Comparison of ENCODE assay signal across 7 mouse cellular contexts in genomic region chr3:144721077-144721859, GRCm38 (mm10). TPM values are rescaled to one million over a fixed set of nuclear protein-coding genes. Genes with fewer than 3 reads are reported as not detected.
DNase-seq lines count a peak whose midpoint lies in the region; ATAC-seq and TF ChIP-seq lines count a peak whose summit lies in the region.

No protein-coding gene starts in this region.

- TF ChIP-seq POLR2A in lung, adult 2 months (IDR thresholded peaks at IDR 0.05; ENCODE audit: borderline replicate concordance, extremely low read depth, low read depth, low read length), result no peak

- ATAC-seq in lung, embryonic 16.5 days (ENCODE audit: low read depth), result no peak
- ATAC-seq in erythroid progenitor cell, adult 5-6 weeks (replicated peaks; ENCODE audit: low FRiP score, poor library complexity, severe bottlenecking), result 0 out of 2 replicates have a peak, but pooled peaks have one; percentile 13
- ATAC-seq in limb, embryonic 11.5 days (ENCODE audit: insufficient number of reproducible peaks, low FRiP score, low TSS enrichment, low read depth), result no peak
- peak; percentile 0; the same call in 1 of the 2 replicates for ATAC-seq in neural tube, embryonic 14.5 days (ENCODE audit: low read depth)
- ATAC-seq in frontal cortex, adult (ENCODE audit: low TSS enrichment), result no peak

- WGBS in lung, embryonic 16.5 days, result 86% methylated on average over 10 of the region's 10 CpGs
- 81% methylated on average over 10 of the region's 10 CpGs for WGBS in lung, adult 2 months
- 77% methylated on average over 10 of the region's 10 CpGs for WGBS in limb, embryonic 11.5 days
- WGBS in neural tube, embryonic 14.5 days, result 78% methylated on average over 10 of the region's 10 CpGs

- no peaks in the 10 kb centered on the region for H3K36me3 ChIP-seq in lung, embryonic 16.5 days (ENCODE audit: control insufficient read depth, insufficient read depth, low read length)
- H3K36me3 ChIP-seq in limb, embryonic 11.5 days (ENCODE audit: control insufficient read depth, insufficient read depth, low read length), result no peaks in the 10 kb centered on the region
- H3K36me3 ChIP-seq in neural tube, embryonic 14.5 days (ENCODE audit: control insufficient read depth, insufficient read depth, low read length), result no peaks in the 10 kb centered on the region

- DNase-seq in lung, adult 2 months, result no peak
- no peak for DNase-seq in limb, embryonic 11.5 days (ENCODE audit: low spot score)
- DNase-seq in ovary, postnatal 14 days (ENCODE audit: low spot score), result no peak

- peaks cover 14% of the 10 kb centered on the region for H3K4me1 ChIP-seq in lung, embryonic 16.5 days (replicated peaks; ENCODE audit: control insufficient read depth, insufficient read depth, low read length)
- H3K4me1 ChIP-seq in lung, adult 2 months (ENCODE audit: control insufficient read depth, insufficient read depth, low read length), result peaks cover 10% of the 10 kb centered on the region
- peaks cover 13% of the 10 kb centered on the region for H3K4me1 ChIP-seq in limb, embryonic 11.5 days (ENCODE audit: control insufficient read depth, insufficient read depth, low read length)
- peaks cover 18% of the 10 kb centered on the region for H3K4me1 ChIP-seq in neural tube, embryonic 14.5 days (ENCODE audit: control insufficient read depth, insufficient read depth, low read length)

- H3K9ac ChIP-seq in lung, embryonic 16.5 days (ENCODE audit: low read length), result no peak overlapping the region; the same call in 1 of the 2 replicates
- no peak overlapping the region for H3K9ac ChIP-seq in limb, embryonic 11.5 days (ENCODE audit: low read length)
- H3K9ac ChIP-seq in neural tube, embryonic 14.5 days (replicated peaks; ENCODE audit: low read depth, low read length), result no peak overlapping the region

- peak overlapping the region; percentile 63 for H3K4me2 ChIP-seq in lung, embryonic 16.5 days (ENCODE audit: low read depth, low read length)
- H3K4me2 ChIP-seq in limb, embryonic 11.5 days (ENCODE audit: low read depth, severe bottlenecking), result peak overlapping the region; percentile 42
- H3K4me2 ChIP-seq in neural tube, embryonic 14.5 days (ENCODE audit: low read depth, low read length), result peak overlapping the region; percentile 40

- H3K4me3 ChIP-seq in lung, embryonic 16.5 days (ENCODE audit: low read length), result no peak overlapping the region
- H3K4me3 ChIP-seq in lung, adult 2 months (replicated peaks; ENCODE audit: extremely low read depth, low read depth, low read length), result no peak overlapping the region
- peak overlapping the region; percentile 80 for H3K4me3 ChIP-seq in limb, embryonic 11.5 days (ENCODE audit: low read depth, low read length)
- no peak overlapping the region for H3K4me3 ChIP-seq in neural tube, embryonic 14.5 days (ENCODE audit: low read depth, low read length)

- H3K9me3 ChIP-seq in lung, embryonic 16.5 days (ENCODE audit: control insufficient read depth, low read length), result no peaks in the 10 kb centered on the region
- H3K9me3 ChIP-seq in limb, embryonic 11.5 days (ENCODE audit: control insufficient read depth, low read length), result no peaks in the 10 kb centered on the region
- no peaks in the 10 kb centered on the region for H3K9me3 ChIP-seq in neural tube, embryonic 14.5 days (ENCODE audit: control insufficient read depth, low read length)

- H3K27ac ChIP-seq in lung, embryonic 16.5 days (ENCODE audit: low read length), result no peak overlapping the region
- H3K27ac ChIP-seq in limb, embryonic 11.5 days (replicated peaks; ENCODE audit: low read depth, low read length), result no peak overlapping the region
- no peak overlapping the region for H3K27ac ChIP-seq in neural tube, embryonic 14.5 days (ENCODE audit: low read depth, low read length)

- no peak for TF ChIP-seq CTCF in lung, adult 2 months (IDR thresholded peaks at IDR 0.05; ENCODE audit: insufficient read depth, low read length)

- no peaks in the 10 kb centered on the region for H3K27me3 ChIP-seq in lung, embryonic 16.5 days (ENCODE audit: control insufficient read depth, insufficient read depth, low read depth, low read length)
- no peaks in the 10 kb centered on the region for H3K27me3 ChIP-seq in limb, embryonic 11.5 days (ENCODE audit: control insufficient read depth, insufficient read depth, low read length)
- no peaks in the 10 kb centered on the region; the same call in 1 of the 2 replicates for H3K27me3 ChIP-seq in neural tube, embryonic 14.5 days (ENCODE audit: control insufficient read depth, insufficient read depth, low read length)

RNA-seq across cellular contexts. Expression of gene Sh3glb1, which starts 1.1 kb away (rescaled TPM):
- polyA plus RNA-seq in lung, embryonic 16.5 days (2015; fragmentation: Nextera tagmentation; extraction: Ambion mirVana), result 106 and 119 TPM in 2 replicates
- 26.2 and 26.5 TPM in 2 replicates for polyA plus RNA-seq in lung, adult 2 months (2012; rRNA removed)
- total RNA-seq in erythroid progenitor cell, adult 5-6 weeks (2015; ENCODE audit: low replicate concordance), result 181 and 202 TPM in 2 replicates
- total RNA-seq in erythroid progenitor cell, adult 5-6 weeks (2017; ENCODE audit: low replicate concordance), result 166 and 182 TPM in 2 replicates
- 88.3 and 92.2 TPM in 2 replicates for polyA plus RNA-seq in limb, embryonic 11.5 days (2014; fragmentation: Nextera tagmentation; extraction: Ambion mirVana)
- 122 and 125 TPM in 2 replicates for polyA plus RNA-seq in neural tube, embryonic 14.5 days (2014; fragmentation: Nextera tagmentation; extraction: Ambion mirVana)

RNA-seq across cellular contexts. Expression of gene Clca3a1, which starts 39.5 kb away (rescaled TPM):
- 3.8 and 4.0 TPM in 2 replicates for polyA plus RNA-seq in lung, embryonic 16.5 days (2015; fragmentation: Nextera tagmentation; extraction: Ambion mirVana)
- polyA plus RNA-seq in lung, adult 2 months (2012; rRNA removed), result 0.63 and 0.80 TPM in 2 replicates
- total RNA-seq in erythroid progenitor cell, adult 5-6 weeks (2015; ENCODE audit: low replicate concordance), result 9.2 and 20.5 TPM in 2 replicates
- total RNA-seq in erythroid progenitor cell, adult 5-6 weeks (2017; ENCODE audit: low replicate concordance), result 12.5 and 17.9 TPM in 2 replicates
- 0.11 TPM in 1 of 2 replicates, not detected in the other for polyA plus RNA-seq in limb, embryonic 11.5 days (2014; fragmentation: Nextera tagmentation; extraction: Ambion mirVana)
- 0.35 and 0.85 TPM in 2 replicates for polyA plus RNA-seq in neural tube, embryonic 14.5 days (2014; fragmentation: Nextera tagmentation; extraction: Ambion mirVana)

Comparison
In these comparisons a context has a peak if more than half of its experiments do, and no peak if none do; other contexts are left out.
1. ATAC-seq: peak in erythroid progenitor cell, adult 5-6 weeks (single experiment) and neural tube, embryonic 14.5 days (single experiment); none in lung, embryonic 16.5 days (single experiment), limb, embryonic 11.5 days (single experiment) and frontal cortex, adult (single experiment).
2. Peak in every context shown above with its lines, with median percentiles within 50 percentile points of each other: H3K4me2 ChIP-seq.